Mouse (Mus musculus): ENCODE measurements around the gene Rnf41. TPM values are rescaled to one million over a fixed set of nuclear protein-coding genes. Genes with fewer than 3 reads are reported as not detected.

Gene Rnf41
- total RNA-seq, 2 experiments from 2014 or later, result 16.4 to 19.1 TPM

DNA sequence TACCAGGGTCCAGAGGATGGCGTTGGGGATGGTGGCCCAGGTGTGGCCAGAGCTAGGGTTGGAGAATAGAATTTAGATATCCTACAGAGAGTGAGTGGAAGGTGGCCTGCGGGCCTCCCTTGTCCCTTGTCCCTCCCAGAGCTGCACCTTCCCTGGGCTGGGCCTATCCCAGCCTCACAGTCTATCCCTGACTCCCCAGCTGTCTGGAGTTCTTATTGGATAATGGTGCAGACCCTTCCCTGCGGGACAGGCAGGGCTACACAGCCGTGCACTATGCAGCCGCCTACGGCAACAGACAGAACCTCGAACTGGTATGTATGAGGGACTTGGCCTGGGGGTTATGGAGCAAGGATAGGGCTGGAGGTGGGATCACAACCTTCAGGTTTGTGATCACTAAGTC, 25.6 kb upstream of the Rnf41 start:
- DNase-seq, result no peak

DNA sequence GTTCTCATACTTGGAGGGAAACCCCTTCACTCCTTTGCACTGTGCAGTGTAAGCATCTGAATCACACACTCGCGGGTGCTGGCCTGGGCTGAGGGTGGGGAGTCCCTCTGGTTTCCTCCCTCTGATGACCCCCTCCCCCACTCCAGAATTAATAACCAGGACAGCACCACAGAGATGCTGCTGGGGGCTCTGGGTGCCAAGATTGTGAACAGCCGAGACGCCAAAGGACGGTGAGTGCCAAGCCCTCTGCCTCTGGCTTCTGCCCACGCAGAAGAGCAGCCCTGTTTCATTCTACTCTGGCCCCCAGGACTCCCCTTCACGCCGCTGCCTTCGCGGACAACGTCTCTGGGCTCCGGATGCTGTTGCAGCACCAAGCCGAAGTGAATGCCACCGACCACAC, 22.5 kb upstream of the Rnf41 start:
- DNase-seq, result no peak

DNA sequence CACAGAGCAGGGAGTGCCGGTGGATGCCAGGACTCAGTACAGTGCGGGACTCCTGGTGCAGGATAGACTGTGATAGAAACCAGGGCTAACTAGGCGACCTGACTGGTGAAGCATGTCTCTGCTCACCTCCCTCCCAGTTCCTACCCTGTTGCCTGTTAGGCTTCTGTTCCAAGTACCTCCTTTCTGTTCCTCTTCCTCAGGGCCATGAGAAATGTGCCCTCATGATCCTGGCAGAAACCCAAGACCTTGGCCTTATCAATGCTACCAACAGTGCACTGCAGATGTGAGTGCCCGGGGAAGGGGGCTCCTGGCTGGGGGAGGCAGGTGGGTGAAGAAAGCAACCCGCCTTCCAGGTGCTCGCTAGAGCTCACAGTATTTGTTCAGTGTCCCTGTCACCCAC, 21.9 kb upstream of the Rnf41 start:
- no peak for DNase-seq

DNA sequence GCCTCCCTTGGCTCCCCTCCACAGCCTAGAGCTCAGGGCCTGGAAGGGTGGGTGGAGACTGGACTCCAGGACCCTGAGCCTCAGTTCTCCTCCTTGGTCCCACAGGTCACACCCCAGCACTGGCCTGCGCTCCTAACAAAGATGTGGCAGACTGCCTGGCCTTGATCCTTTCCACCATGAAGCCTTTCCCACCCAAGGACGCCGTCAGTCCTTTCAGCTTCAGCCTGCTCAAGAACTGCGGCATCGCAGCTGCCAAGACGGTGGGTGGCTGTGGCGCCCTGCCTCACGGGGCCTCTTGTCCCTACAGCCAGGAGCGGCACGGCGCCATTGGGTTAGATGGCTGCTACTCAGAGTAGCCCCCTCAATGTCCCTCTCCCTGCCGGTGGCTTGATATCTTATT, 21.1 kb upstream of the Rnf41 start:
- DNase-seq, result no peak

DNA sequence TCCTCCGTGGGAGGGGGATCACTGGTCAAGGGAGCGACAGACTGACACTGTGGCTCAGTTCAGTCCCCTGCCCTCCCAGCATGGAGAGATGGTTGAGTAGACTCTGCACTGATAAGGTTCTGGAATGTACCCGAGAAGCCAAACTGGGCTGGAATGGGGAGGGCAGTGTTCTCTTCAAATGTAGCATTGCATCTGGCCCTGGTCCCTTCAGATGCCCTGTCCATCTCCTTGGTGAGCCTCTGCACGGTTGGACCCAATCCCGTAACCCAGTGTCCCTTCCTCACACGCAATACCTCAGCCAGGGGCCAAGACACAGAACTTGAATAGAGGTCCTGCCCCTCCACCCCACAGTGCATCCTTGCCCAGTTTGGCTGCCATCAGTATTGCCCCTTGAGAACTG, 19.6 kb upstream of the Rnf41 start:
- DNase-seq, result no peak

DNA sequence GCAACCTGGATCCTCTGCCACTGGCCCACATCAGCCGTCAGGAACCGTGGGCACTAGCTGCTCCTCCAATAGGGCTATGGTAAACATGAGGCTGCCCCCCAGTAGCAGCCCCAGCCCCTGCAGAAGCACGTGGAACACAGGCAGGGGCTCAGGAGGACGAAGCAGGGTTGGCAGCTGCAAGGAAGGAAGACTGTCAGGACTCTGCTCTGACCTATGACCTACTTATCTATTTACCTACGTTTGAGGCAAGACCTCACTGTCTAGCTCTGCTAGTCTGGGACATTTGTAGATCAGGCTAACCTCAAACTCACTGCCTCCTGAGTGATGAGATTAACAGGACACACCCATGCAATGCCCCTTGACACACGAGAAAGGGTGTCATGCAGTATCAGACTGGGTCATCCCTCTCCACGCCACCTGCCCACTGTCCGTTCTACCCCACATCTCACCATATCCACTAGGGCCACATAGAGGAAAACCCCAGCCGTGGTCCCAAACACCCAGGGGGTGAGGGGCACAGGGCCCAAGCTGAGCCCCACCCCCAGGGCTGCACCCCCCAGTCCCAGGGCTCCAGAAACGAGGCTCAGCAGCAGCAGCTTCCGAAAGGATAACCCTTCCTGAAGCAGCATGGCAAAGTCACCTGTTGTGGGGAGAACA, 15.3 kb upstream of the Rnf41 start:
- DNase-seq, result no peak

DNA sequence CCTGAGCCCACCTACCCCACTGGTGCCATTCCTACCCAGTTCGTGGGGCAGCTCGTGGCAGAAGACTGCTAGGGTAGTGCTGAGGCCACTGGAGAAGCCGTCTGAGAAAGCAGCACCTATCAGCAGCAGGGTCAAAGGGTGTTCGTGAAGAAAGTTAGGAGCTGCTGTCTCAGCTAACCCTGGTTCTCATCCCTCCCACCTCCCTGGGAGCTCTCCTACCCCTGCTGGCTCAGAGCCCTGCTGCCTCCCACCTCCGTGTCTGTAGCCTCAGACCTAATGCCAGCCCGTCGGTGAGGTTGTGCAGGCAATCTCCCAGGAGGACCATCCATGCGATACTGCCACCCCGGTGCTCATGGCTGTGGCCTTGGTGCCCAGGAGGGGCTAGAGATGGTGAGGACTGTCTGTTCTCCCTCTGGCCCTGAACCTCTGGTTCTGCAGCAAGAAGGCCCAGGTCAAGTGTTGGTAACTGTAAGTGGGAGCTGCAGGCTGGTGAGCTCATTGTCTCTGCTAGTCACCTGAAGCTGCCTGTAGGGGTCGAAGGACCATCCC, 14.7 kb upstream of the Rnf41 start:
- no peak for DNase-seq

GRCm38 (mm10) chr10:128397466-128397865, 14.0 kb upstream of the Rnf41 start:
- DNase-seq, result no peak

DNA sequence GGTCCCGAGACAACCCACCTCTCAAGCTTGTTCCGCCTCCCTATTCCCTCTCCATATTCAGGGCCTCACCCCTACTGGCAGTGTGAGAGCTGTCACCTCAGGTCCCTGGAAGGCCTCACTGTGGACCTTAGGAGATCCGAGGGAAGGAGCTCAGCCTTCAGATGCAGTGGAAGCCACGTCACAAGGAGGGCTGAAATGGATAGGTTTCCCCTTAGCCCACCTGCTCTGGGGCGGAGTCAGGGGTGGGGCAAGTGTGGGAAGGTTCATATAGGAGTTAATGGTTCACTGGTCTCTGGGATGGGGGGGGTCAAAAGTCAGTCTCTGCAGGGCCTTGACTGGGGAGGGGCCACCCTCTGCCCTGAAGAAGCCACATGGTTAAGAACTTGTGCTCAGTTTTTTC, 11.1 kb upstream of the Rnf41 start:
- DNase-seq, result no peak

DNA sequence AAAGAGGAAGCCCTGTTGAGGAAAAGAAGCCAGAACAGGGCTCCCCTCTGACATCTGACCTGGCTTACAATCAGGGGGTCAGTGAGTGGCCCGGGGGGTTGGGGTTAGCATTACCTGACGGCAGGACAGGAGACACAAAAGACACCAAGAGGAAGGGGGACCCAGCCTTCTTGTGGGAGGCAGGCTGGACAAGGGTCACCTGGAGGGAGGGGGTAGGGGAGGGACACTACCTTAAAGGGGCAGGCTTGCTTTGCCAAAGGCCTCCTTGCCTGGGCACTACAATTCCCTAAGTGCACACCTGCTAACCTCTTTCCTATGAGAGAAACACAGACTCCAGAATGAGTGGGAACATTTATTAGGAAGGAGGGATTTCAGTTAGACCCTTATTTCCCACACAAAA, 10.4 kb upstream of the Rnf41 start, which contains the start of gene Slc39a5:
Slc39a5 (minus strand) TSS at position 174 of the 400 bp plus-strand sequence.
- no peak for DNase-seq

GRCm38 (mm10) chr10:128401638-128402037, 9.8 kb upstream of the Rnf41 start:
- no peak for DNase-seq

- no peak for DNase-seq
Observed at GRCm38 (mm10) chr10:128403931-128404330, 7.5 kb upstream of the Rnf41 start.

DNA sequence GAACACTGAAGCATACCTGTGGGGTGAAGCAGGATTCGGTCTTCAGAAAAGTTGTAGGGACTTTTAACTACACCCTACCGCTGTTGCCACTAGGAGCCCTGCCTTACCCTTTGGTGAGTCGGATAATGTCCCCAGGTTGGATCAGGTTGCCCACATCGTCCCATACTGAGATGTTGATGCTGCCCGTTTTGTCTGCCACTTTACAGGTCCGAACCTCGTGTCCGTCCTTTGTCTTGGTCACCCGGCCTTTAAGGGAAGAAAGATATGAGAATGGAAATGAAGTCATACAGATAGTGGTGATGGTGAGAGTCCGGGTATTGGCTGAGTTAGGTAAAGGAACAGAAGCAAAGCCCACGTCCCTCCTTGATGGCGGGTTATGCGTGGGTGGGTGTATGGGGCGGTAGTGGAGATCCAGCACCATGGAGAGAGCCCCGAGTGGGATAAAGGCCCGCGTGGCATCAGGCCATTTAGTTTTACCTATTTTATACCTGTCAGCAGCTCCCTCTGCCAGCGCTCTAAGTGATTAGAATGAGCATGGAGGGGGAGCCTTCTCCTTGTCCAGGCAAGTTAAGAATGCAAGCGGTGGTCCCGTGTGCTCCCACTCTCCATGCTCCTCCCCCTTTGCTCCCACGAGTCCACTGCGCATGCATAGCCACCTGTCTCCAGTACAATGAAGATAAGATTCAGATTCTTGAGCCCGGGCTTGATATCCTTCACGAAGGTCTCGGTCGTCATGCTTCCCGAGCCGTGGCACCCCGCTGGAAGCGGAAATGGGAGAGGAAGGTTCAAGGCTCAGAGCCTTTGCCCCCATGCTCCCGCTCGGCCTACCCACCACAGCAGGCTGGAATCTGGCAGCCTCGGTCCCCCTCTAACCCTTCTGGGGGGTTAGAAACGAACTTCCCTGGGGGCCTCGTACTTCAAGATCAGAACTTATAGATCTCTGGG, 2.6 kb upstream of the Rnf41 start:
- no peak for DNase-seq

GRCm38 (mm10) chr10:128409692-128410559, 1.5 kb upstream of the Rnf41 start:
- DNase-seq, result peak; percentile 97

DNA sequence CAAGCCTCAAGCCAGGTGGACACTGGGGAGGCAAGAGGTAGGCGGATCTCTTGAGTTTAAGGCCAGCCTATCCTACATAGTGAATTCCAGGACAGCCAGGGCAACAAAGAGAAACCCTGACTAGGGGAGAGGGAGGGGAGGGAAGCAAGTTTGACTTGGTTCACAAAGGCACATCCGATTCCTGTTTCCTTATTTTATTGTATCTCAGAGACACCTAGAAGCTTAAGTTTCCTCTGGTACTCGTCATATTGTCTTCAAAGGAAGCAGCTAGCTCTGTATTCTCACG, 954 bp upstream of the Rnf41 start:
- DNase-seq, result no peak

- DNase-seq, result no peak
Observed at GRCm38 (mm10) chr10:128412055-128412381, 561 bp downstream of the Rnf41 start.

- no peak for DNase-seq
Observed at GRCm38 (mm10) chr10:128412558-128412957, 1.1 kb downstream of the Rnf41 start.

- DNase-seq, result no peak
Observed at GRCm38 (mm10) chr10:128413076-128413475, 1.6 kb downstream of the Rnf41 start.

DNA sequence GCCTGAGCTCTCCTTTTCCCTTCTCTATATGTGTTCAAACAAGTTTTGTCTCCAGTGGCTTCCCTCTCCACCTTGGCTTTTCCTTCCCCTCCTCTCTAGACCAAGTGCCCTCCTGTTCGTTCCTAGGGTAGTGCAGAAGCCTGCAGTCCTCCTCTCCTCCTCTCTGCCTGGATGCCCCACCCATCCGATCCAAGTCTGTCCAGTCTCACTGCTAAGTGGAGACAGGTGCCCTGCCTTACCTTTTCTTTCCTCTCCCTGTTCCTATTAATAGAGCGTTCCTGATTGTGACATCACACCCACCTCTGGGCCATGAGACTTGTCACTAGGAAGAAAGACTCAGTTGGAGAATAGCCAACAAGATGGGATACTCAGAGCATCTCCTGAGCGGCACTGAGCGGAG, 3.4 kb downstream of the Rnf41 start:
- no peak for DNase-seq

DNA sequence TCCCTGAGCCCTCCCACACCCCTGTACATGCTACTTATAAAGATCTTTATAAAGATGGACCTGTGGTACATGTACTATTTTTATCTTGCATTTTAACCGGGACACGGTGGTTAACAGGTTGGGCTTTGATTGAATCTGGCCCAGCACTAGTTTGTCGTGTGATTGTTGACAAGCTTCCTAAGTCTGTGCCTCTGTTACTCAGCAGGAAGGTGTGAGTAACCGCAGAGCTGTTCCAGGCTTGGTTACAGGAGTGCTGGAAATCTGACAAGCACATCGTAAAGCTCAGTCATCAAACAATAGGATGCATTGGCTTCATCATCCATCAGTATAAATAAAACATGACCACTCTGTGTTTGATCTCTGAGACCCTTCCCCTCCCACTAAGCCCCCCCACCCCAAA, 11.0 kb downstream of the Rnf41 start:
- no peak for DNase-seq

GRCm38 (mm10) chr10:128424604-128425003, 13.1 kb downstream of the Rnf41 start:
- no peak for DNase-seq

GRCm38 (mm10) chr10:128425260-128425659, 13.8 kb downstream of the Rnf41 start:
- DNase-seq, result no peak

DNA sequence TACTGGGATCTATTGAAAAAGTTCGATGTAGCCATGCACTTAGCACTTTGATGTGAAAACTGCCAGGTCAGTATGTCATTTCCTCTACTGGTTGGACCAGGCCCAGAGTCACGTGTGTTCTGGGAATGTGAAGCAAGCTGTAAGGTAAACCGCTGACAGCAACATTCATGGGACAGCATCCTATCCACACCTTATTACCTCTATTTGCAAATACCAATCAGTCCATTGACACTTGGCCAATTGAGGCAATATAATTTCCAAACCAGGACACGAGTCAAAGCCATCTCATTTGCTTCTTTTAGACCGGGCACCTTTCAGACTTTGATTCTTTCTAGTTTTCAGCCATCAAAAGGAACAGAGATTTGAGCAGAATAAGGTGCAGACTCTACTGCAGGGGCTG, 17.6 kb downstream of the Rnf41 start:
- DNase-seq, result no peak
